Mouse (Mus musculus) gastrocnemius, adult 2 months (tissue): ENCODE data around the gene Adal. TPM values are rescaled to one million over a fixed set of nuclear protein-coding genes. Genes with fewer than 3 reads are reported as not detected.

Experiments used
- DNase-seq: peaks from one replicate; pipeline ENCODE4 v3.0.0; 2022
- H3K27ac ChIP-seq: fragments of 200-600 bp; 2 replicates; pipeline ENCODE4 v1.8.1; 2022; ENCODE audit warnings: mild to moderate bottlenecking
- H3K4me3 ChIP-seq: fragments of 200-600 bp; 2 replicates; pipeline ENCODE4 v1.8.1; 2022; ENCODE audit warnings: mild to moderate bottlenecking, moderate library complexity
- CTCF ChIP-seq: fragments of 200-600 bp; IDR thresholded peaks from 2 replicates; pipeline ENCODE4 v1.8.1; 2022; ENCODE audit warnings: antibody characterized with exemption, mild to moderate bottlenecking, moderate library complexity
- intact Hi-C: fragments of 180-260 bp; cut with DNase I; formaldehyde crosslinking; loops from one replicate; pipeline ENCODE4 v1.15.1; 2025
- total RNA-seq, 2 experiments: library from RNA; stranded (reverse); gene quantifications; 2 replicates each; pipeline ENCODE4 v1.2.3; 2021

The Adal gene
- total RNA-seq, 2 experiments from 2014 or later: 12.4 to 17.1 TPM

GRCm38 (mm10) chr2:121141216-121142035, 1.2 kb downstream of the Adal start:
- no peak for DNase-seq
- Histone ChIP-seq H3K4me3 (peak overlapping the region; percentile 98), H3K27ac (peak overlapping the region; percentile 100)
- intact Hi-C loops: no loop called here
- TF ChIP-seq CTCF: no peak

GRCm38 (mm10) chr2:121142415-121142814, 2.2 kb downstream of the Adal start:
- Histone ChIP-seq H3K27ac (no peak overlapping the region), H3K4me3 (no peak overlapping the region)
- intact Hi-C loops: no loop called here
- DNase-seq: no peak
- TF ChIP-seq CTCF: no peak

GRCm38 (mm10) chr2:121149679-121150078, 9.5 kb downstream of the Adal start:
- Histone ChIP-seq H3K27ac (no peak overlapping the region), H3K4me3 (no peak overlapping the region)
- no peak for TF ChIP-seq CTCF
- intact Hi-C loops: no loop called here
- no peak for DNase-seq

GRCm38 (mm10) chr2:121153100-121153499, 12.9 kb downstream of the Adal start:
- Histone ChIP-seq H3K4me3 (no peak overlapping the region), H3K27ac (no peak overlapping the region)
- peak; percentile 42 for TF ChIP-seq CTCF
- intact Hi-C loops: no loop called here
- no peak for DNase-seq

GRCm38 (mm10) chr2:121169173-121169572, 28.9 kb downstream of the Adal start:
- Histone ChIP-seq H3K27ac (no peak overlapping the region), H3K4me3 (peak overlapping the region; percentile 94)
- TF ChIP-seq CTCF: no peak
- intact Hi-C loops: no loop called here
- no peak for DNase-seq

DNA sequence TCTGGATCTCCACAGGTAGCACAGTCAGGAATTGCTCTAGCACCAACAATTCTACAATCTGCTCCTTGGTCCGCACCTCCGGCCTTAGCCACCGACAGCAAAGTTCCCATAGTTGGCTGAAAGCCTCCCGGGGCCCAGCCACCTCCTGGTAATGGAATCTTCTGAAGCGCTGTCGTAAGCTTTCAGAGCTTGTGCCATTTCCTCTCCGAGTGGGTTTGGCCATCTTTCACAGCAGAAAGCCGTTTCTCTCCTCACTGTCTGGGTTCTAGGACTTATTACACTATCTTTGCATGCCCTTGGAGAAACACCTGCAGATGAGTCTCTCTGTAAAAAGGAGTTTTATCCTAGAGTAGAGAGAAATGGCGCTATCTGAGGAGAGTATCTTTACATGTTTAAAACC, 29.7 kb downstream of the Adal start:
- no peak for TF ChIP-seq CTCF
- DNase-seq: peak; percentile 54
- Histone ChIP-seq H3K27ac (peak overlapping the region; percentile 91), H3K4me3 (peak overlapping the region; percentile 94)
- intact Hi-C loops: no loop called here

DNA sequence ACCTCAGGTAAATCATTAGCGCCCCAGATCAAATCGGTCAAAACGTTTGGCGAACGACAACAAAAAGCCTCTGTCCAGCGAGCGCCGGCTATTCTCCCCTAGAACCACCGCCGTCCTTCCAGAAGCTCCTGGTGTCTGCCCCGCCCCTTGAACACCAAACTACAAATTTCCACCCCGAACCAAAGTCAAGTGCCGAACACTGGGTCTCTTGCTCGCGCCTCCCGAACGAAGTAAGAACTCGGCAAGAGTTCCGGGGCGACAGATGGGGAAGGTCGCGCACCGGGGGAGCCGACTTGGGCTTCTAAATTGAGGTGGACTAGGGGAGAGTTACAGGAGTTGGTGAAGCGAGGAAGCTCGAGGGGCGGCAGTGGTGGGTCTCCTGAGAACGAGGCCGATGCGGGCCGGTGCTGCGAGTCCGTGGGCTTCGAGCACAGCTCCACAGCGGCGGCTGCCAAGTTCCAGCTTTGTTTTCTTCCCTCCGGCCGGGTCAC, 30.3 kb downstream of the Adal start, which contains the start of gene Tubgcp4:
Gene Tubgcp4 (plus strand): TSS at position 174 of the 491 bp plus-strand sequence.
- Histone ChIP-seq H3K27ac (peak within 1 kb of the TSS; percentile 91), H3K4me3 (peak within 1 kb of the TSS; percentile 94)
- peak; percentile 49 for DNase-seq
- intact Hi-C loops: no loop called here
- no peak for TF ChIP-seq CTCF

GRCm38 (mm10) chr2:121170980-121171742, 30.9 kb downstream of the Adal start, which contains the start of gene Zscan29:
TSS of gene Zscan29 (minus strand) at chr2:121171125.
- Histone ChIP-seq H3K4me3 (peak within 1 kb of the TSS; percentile 94), H3K27ac (peak within 1 kb of the TSS; percentile 91)
- DNase-seq: peak; percentile 95
- intact Hi-C loops: no loop called here
- peak; percentile 27; the same call in 1 of the 2 replicates for TF ChIP-seq CTCF

- intact Hi-C loops: no loop called here
- peak; percentile 42 for TF ChIP-seq CTCF
Observed at GRCm38 (mm10) chr2:121178828-121179479, 38.7 kb downstream of the Adal start.

DNA sequence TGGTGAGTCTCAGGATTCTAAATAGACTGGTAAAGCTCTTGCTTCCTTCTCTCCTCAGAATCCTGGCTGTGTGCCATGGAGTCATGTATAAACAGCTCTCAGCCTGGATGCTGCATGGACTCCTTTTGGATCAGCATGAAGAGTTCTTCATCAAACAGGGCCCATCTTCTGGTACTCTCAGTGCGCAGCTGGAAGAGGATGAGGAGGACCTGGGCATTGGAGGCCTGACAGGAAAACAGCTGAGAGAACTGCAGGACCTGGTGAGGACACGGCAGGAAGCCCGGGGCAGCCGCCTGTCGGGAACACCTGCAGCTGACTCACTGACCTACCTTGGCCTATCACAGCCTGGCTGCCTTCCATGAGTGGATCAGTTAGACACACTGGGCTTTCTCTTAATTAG, 43.2 kb downstream of the Adal start:
- Histone ChIP-seq H3K4me3 (no peak overlapping the region), H3K27ac (no peak overlapping the region)
- no peak for TF ChIP-seq CTCF
- no peak for DNase-seq
- intact Hi-C loops: no loop called here

More at GRCm38 (mm10) chr2:121178828-121179479, 38.7 kb downstream of the Adal start:
- DNase-seq: no peak
- Histone ChIP-seq H3K4me3 (no peak overlapping the region), H3K27ac (peak overlapping the region; percentile 46)

DNA sequence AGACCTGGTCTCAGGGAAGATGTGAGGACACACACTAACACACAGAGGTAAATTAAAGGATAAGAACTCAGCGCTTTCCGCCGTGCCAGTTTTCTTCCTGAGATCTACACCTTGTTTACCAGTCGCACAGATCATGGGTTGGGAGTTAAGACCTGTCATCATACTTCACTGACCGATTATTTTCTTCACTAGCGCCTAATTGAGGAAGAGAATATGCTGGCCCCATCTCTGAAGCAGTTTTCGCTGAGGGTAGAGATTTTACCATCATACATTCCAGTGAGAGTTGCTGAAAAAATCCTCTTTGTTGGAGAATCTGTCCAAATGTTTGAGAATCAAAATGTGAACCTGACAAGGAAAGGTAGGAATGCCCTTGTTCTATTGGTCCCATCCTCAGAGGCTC, 43.9 kb downstream of the Adal start:
- TF ChIP-seq CTCF: no peak
- intact Hi-C loops: no loop called here

DNA sequence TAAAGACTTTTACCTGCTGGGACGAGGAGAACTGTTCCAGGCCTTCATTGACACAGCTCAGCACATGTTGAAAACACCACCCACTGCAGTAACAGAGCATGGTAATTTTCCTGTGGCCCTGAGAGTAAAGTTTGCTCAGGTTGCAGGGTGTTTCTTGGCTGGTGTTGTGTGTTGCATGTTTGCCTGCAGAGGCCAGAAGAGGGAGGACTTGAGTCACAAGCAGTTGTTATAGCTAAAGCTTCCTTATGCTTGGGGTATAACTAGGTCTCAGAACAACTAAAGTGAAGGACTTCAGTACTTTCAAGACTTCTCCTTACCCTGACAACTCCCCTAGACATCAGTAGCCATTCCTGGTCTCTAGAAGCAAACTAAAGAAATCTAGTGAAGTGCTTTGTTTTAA, 48.3 kb downstream of the Adal start:
- no peak overlapping the region for H3K4me3 ChIP-seq
- no peak overlapping the region for H3K27ac ChIP-seq
- intact Hi-C loops: no loop called here
- peak; percentile 27; the same call in 1 of the 2 replicates for TF ChIP-seq CTCF
- DNase-seq: no peak

More for the DNA sequence above, 43.9 kb downstream of the Adal start:
- Histone ChIP-seq H3K4me3 (no peak overlapping the region), H3K27ac (no peak overlapping the region)
- no peak for DNase-seq
